Mouse (Mus musculus) layer of hippocampus, postnatal 25 days (tissue): ENCODE data around the gene Tatdn2. TPM values are rescaled to one million over a fixed set of nuclear protein-coding genes. Genes with fewer than 3 reads are reported as not detected.
"Not testable (repeated sequence)": the region's sequence is repeated elsewhere in the genome, so short reads cannot be mapped to it uniquely, and the experiment has no call there.

Experiments used
- DNase-seq, 2 experiments: peaks; one replicate each; pipeline ENCODE4 v3.0.0; 2022; ENCODE audit warnings: mixed read lengths in 2 of 2, low spot score in 1 of 2; ENCODE audit errors: extremely low spot score in 1 of 2
- total RNA-seq, 2 experiments: library from RNA; stranded (reverse); gene quantifications; 2 replicates each; pipeline ENCODE4 v1.2.3; 2021

Gene Tatdn2
- total RNA-seq, 2 experiments from 2014 or later = 56.2 to 59.4 TPM

GRCm38 (mm10) chr6:113697222-113698205 lies 664 bp downstream of the Tatdn2 start:
- DNase-seq = no peak

GRCm38 (mm10) chr6:113712718-113713117 lies 15.9 kb downstream of the Tatdn2 start:
- DNase-seq = no peak

- not testable (repeated sequence) for DNase-seq
Observed at GRCm38 (mm10) chr6:113713389-113713788, 16.5 kb downstream of the Tatdn2 start.

- no peak for DNase-seq
Observed at GRCm38 (mm10) chr6:113714276-113714675, 17.4 kb downstream of the Tatdn2 start.

GRCm38 (mm10) chr6:113714797-113715196 lies 17.9 kb downstream of the Tatdn2 start:
- DNase-seq = no peak

GRCm38 (mm10) chr6:113717541-113717940 lies 20.7 kb downstream of the Tatdn2 start:
- DNase-seq = no peak

GRCm38 (mm10) chr6:113719878-113720277 lies 23.0 kb downstream of the Tatdn2 start, which contains the start of gene Ghrl:
Ghrl (minus strand) TSS chr6:113719880.
- DNase-seq = no peak

GRCm38 (mm10) chr6:113721061-113721460 lies 24.2 kb downstream of the Tatdn2 start:
- DNase-seq = no peak

- no peak for DNase-seq
Observed at GRCm38 (mm10) chr6:113728181-113728580, 31.3 kb downstream of the Tatdn2 start.

GRCm38 (mm10) chr6:113731296-113731695 lies 34.4 kb downstream of the Tatdn2 start:
- no peak for DNase-seq

GRCm38 (mm10) chr6:113737318-113738046 lies 40.6 kb downstream of the Tatdn2 start:
- no peak for DNase-seq

GRCm38 (mm10) chr6:113740236-113741217 lies 43.7 kb downstream of the Tatdn2 start, which contains the start of gene Sec13:
Sec13 (minus strand) TSS chr6:113740743.
- peak; percentile 84 to 86 for DNase-seq

- no peak for DNase-seq
Observed at GRCm38 (mm10) chr6:113741425-113741824, 44.6 kb downstream of the Tatdn2 start.

- DNase-seq = no peak
Observed at GRCm38 (mm10) chr6:113742321-113742720, 45.5 kb downstream of the Tatdn2 start.

GRCm38 (mm10) chr6:113743111-113743510 lies 46.3 kb downstream of the Tatdn2 start:
- no peak for DNase-seq

GRCm38 (mm10) chr6:113745117-113745516 lies 48.3 kb downstream of the Tatdn2 start:
- DNase-seq = no peak

- DNase-seq = no peak
Observed at GRCm38 (mm10) chr6:113747284-113747683, 50.4 kb downstream of the Tatdn2 start.

GRCm38 (mm10) chr6:113748351-113748750 lies 51.5 kb downstream of the Tatdn2 start:
- no peak for DNase-seq

- no peak for DNase-seq
Observed at GRCm38 (mm10) chr6:113749119-113749685, 52.4 kb downstream of the Tatdn2 start.
